Mouse (Mus musculus): ENCODE measurements around the gene Figla. TPM values are rescaled to one million over a fixed set of nuclear protein-coding genes. Genes with fewer than 3 reads are reported as not detected.

Figla gene
- total RNA-seq, 1 experiment from 2014 or later: not detected

DNA sequence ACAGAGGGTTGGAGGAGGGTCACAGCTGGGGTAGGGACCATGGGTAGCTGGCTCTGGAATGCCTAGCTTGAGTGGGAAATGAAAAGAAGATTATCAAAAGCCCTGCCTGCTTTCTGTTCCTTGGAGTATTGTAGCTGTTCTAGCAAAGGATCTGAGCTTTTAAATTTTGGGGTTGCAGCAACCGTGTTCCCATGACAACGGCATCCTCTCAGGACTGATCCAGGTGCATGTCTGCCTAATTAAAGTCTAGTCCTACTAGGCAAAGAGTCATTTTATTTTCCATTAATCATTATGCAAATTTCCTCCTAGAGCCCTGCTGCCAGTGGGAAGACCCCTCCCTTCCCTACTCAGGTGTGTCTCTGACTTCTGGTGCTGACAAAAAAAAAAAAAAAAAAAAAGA lies 46.7 kb downstream of the Figla start:
- ATAC-seq (replicated peaks; ENCODE audit: insufficient number of reproducible peaks, low FRiP score, low TSS enrichment, poor library complexity, severe bottlenecking): no peak

DNA sequence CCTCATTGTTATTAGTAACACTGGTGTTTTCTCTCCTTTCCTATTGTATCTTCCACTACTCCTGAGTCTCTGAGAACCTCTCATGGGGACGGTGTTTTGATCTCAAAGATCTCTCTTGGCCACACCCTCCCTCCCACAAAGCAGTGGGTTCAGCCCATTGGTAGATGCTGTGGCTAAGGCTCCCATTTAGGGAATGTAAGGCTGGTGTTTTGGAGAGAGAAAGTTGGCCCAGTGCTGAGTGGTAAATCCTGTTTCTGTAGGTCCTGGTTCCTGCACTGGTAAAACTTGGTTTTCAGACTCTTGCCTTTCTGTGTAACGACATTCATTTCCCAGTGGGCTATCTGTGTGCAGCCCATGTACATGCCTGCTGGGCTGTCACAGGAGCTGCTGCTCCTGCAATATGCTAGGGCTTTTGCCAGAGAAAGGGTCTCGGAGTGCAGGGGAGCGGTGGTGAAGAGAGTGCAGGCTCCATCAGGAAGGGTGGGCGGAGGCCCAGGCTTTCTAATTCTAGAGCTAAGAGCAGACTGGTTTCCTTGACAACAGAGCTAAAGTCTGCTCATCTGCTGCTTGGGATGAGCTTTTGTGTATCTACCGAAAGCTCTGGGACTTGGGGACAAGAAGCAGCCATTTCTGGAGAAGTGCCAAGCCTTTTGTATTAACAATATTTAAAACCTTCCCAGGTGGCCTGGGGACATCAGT lies 48.5 kb downstream of the Figla start:
- no peak for ATAC-seq (replicated peaks; ENCODE audit: insufficient number of reproducible peaks, low FRiP score, low TSS enrichment, poor library complexity, severe bottlenecking)

DNA sequence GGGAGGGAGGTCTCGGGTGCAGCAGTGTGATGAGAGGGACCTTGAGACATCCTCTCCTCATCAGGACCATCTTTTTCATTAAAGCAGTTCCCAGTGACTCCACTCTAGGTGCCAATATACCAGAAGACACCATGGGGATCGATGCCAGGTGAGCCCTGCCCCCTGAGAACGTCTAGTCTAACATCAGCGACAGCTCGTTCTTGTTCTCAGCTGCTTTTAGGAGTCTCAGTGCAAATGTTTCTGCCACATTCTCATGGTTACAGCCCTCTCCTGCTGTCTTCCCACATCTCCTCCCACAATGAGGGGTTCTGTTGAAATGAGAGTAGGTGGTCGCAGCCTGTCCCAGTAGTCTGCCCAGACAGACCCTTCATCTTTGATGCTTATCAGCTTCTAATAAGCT lies 50.8 kb downstream of the Figla start:
- no peak for ATAC-seq (replicated peaks; ENCODE audit: insufficient number of reproducible peaks, low FRiP score, low TSS enrichment, poor library complexity, severe bottlenecking)

DNA sequence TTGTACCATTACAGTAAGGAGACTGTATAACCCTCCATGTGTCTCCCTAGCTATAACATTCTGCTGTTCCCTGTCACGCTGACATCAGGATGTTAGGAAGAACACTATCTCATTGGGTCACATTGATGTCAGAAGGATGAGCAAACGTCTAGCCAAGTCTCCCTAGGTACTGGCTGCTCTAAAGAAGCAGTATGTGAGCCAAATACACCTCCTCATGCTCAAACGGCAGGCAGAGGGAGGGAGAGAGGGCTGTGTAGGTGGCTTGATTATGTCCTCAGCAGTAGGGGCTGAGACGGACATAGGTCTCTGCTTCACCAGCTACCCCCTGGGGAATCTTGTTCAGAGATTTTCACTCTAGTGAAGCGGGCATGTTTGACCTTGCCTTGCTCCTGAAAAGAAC lies 51.2 kb downstream of the Figla start:
- no peak for ATAC-seq (replicated peaks; ENCODE audit: insufficient number of reproducible peaks, low FRiP score, low TSS enrichment, poor library complexity, severe bottlenecking)

DNA sequence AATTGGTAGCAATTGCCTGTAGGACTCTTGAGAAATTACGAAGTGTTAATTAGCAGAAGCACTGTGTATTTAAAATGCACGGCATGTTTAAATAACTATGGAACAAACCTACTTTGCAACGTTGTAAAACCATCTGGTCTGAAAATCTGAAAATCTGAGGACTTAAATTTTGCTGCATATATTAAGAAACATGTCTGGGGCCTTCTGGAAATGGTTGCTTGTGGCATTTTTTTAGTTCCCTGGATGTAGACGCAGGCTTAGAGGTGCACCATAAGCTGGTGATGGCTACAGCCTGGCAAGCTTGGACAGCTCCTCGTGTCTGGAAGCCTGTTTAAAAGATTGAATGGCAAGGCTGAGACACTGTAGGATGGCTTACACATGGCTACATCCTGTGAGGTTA lies 53.0 kb downstream of the Figla start:
- no peak for ATAC-seq (replicated peaks; ENCODE audit: insufficient number of reproducible peaks, low FRiP score, low TSS enrichment, poor library complexity, severe bottlenecking)

DNA sequence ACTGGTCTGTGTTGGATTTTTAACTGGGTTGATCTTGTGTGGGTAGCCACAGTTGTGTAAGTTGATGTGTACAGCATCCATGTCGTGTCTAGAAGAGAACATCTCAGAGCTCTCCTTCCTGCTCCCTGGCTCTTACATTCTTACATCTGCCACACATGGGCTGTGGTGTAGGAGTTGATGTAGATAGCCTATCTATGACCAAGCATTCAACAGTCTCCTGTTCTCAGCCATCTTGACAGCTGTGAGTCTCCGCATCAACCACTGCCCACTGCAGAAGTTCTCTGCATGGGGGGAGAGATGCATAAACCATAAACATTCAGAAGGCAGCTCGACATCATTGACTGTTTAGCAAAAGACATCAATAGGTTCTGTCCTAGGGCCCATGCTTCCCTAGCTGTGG lies 53.9 kb downstream of the Figla start:
- no peak for ATAC-seq (replicated peaks; ENCODE audit: insufficient number of reproducible peaks, low FRiP score, low TSS enrichment, poor library complexity, severe bottlenecking)

DNA sequence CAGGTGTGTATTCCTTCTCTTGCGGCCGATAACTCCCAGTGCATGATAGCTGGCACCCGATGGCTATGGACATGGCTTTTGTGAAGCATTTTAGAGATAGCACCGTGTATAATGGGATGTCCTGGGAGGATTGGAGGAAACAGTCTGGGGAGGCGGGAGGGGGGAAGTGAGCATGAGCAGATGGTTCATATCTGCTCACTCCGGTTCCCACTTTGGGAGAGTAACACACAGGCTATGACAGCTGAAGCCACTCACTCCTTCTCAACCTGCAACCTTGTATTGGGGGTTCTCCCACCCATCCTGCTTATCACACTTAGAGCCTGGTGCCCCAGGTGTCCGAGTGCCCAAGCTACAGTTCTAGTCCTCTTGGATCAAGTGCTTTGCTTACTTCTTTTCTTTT lies 54.3 kb downstream of the Figla start:
- no peak for ATAC-seq (replicated peaks; ENCODE audit: insufficient number of reproducible peaks, low FRiP score, low TSS enrichment, poor library complexity, severe bottlenecking)

Other genes starting within 250 kb of the Figla start
- gene Nat8f6, start 195.2 kb upstream of the Figla start, total RNA-seq (2017): not detected in 3 replicates
- not detected in 3 replicates for gene Nat8f5, start 195.2 kb upstream of the Figla start, total RNA-seq (2017)
- not detected in 3 replicates for gene Nat8, start 184.1 kb upstream of the Figla start, total RNA-seq (2017)
- gene Nat8f2, start 147.0 kb upstream of the Figla start, total RNA-seq (2017): not detected in 3 replicates
- gene Nat8f4, start 111.3 kb upstream of the Figla start, total RNA-seq (2017): 2.5 to 3.9 TPM (median 2.5 TPM) in 3 replicates
- 14.0 to 25.4 TPM (median 23.2 TPM) in 3 replicates for gene Tprkb, start 104.3 kb upstream of the Figla start, total RNA-seq (2017)
- gene Nat8f1, start 100.5 kb upstream of the Figla start, total RNA-seq (2017): 2.8 to 8.0 TPM (median 3.5 TPM) in 3 replicates
- 75.8 to 124 TPM (median 81.0 TPM) in 3 replicates for gene Dusp11, start 54.5 kb upstream of the Figla start, total RNA-seq (2017)
- gene Add2, start 12.5 kb downstream of the Figla start, total RNA-seq (2017): 0.11 to 0.29 TPM in 2 of 3 replicates, not detected in the other
- 0.10 TPM in 1 of 3 replicates, not detected in the others for gene Tgfa, start 179.1 kb downstream of the Figla start, total RNA-seq (2017)

Measured in monocyte, adult 5-6 weeks (primary cell).